Mouse (Mus musculus): ENCODE results near the gene Prkg1.

DNA sequence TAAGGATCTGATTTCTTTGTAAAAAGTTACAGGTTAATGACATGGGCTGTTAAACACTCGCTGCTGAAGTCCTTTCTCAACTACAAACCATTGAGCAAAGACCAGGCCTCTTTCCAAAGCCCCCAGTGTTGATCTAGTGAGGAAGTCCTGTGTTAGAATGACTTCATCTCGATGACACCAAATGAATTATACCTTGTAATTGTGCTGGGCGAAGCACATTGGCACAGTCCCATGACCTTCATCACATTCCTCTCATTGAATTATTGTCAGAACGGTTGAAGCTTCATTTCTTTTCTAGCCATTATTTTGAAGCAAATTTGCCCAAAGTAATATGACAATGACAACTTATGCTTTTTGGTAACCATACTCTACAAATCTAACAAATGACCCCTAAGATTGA, 54.5 kb downstream of the Prkg1 start:
- no peak for TF ChIP-seq GATA1 (IDR thresholded peaks at IDR 0.05; ENCODE audit: borderline replicate concordance, low read length)
- no peak for TF ChIP-seq FLI1 (IDR thresholded peaks at IDR 0.05; ENCODE audit: low read length)
